Mouse (Mus musculus) C2C12 (cell line): ENCODE results near the gene Gm45062. TPM values are rescaled to one million over a fixed set of nuclear protein-coding genes. Genes with fewer than 3 reads are reported as not detected.

ENCODE experiments used
- H3K27me3 ChIP-seq: one replicate; pipeline ENCODE4 v1.6.1; 2011; ENCODE audit not compliant: control insufficient read depth, insufficient read depth, insufficient read length
- H3K36me3 ChIP-seq: one replicate; pipeline ENCODE4 v1.6.1; 2011; ENCODE audit not compliant: control insufficient read depth, insufficient read depth
- H3K4me3 ChIP-seq: one replicate; pipeline ENCODE4 v1.5.1; 2011; ENCODE audit warnings: mild to moderate bottlenecking, control low read depth; ENCODE audit not compliant: poor library complexity, insufficient read depth, severe bottlenecking
- H3K79me2 ChIP-seq: one replicate; pipeline ENCODE4 v1.6.1; 2011; ENCODE audit not compliant: control insufficient read depth, insufficient read depth
- H3K79me3 ChIP-seq: one replicate; pipeline ENCODE4 v1.6.1; 2011; ENCODE audit warnings: low read depth, control low read depth
- H3ac ChIP-seq: one replicate; pipeline ENCODE3; 2011; ENCODE audit warnings: low read depth; ENCODE audit not compliant: control insufficient read depth, insufficient read length
- CEBPB ChIP-seq: IDR thresholded peaks from one replicate; pipeline ENCODE4 v1.6.1; 2011; ENCODE audit warnings: low read depth, mild to moderate bottlenecking, control low read depth, moderate library complexity
- CTCF ChIP-seq: IDR thresholded peaks from one replicate; pipeline ENCODE4 v1.5.1; 2011; ENCODE audit not compliant: control insufficient read depth, insufficient read depth, insufficient read length
- FOSL1 ChIP-seq: IDR thresholded peaks from one replicate; pipeline ENCODE4 v1.8.0; 2011; ENCODE audit warnings: mild to moderate bottlenecking, low read length; ENCODE audit not compliant: poor library complexity, insufficient read depth, severe bottlenecking
- MAX ChIP-seq: IDR thresholded peaks from one replicate; pipeline ENCODE4 v1.6.1; 2011; ENCODE audit warnings: mild to moderate bottlenecking, control low read depth
- MYOD1 ChIP-seq: IDR thresholded peaks from one replicate; pipeline ENCODE4 v1.6.1; 2011; ENCODE audit warnings: low read depth; ENCODE audit not compliant: control insufficient read depth, insufficient read length
- MYOG ChIP-seq: IDR thresholded peaks from one replicate; pipeline ENCODE4 v1.6.1; 2011; ENCODE audit not compliant: control insufficient read depth, insufficient read length; ENCODE audit errors: extremely low read depth
- USF1 ChIP-seq: IDR thresholded peaks from one replicate; pipeline ENCODE4 v1.6.1; 2011; ENCODE audit warnings: low read depth, mild to moderate bottlenecking, control low read depth, moderate library complexity
- polyA plus RNA-seq: library from polyadenylated mRNA; unstranded; fragments of >200 nt; fragmentation: generic; extraction: Trizol; gene quantifications from one replicate; pipeline ENCODE4 v1.2.1, GENCODE M21; 2012; ENCODE audit warnings: missing spikeins

The Gm45062 gene
- polyA plus RNA-seq, 1 experiment: 0.33 TPM

DNA sequence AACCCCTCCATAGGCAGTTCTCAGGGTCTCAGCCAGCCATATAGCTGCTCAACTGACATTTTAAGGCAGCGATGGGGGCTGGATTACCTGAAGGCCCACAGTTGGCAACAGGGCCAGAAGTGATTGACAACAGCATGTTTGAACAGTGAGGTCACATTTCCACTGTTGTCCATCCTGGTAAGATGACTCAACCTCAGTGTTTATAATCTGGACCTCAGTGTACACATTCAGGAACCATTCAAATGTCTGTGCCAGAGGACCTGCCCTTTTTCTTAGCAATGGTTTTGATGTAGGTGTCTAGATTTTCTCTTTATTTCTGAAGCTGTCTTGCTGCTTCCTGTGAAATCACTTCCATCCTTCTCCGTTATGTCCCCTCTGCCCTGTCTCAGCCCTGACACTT is 87.9 kb downstream of the Gm45062 start:
- no peaks in the 10 kb centered on the region for H3K27me3 ChIP-seq
- no peak overlapping the region for H3K4me3 ChIP-seq
- H3K79me2 ChIP-seq: peaks cover 11% of the 10 kb centered on the region
- H3ac ChIP-seq: no peak overlapping the region
- TF ChIP-seq USF1 (no peak), MAX (no peak), MYOG (no peak), FOSL1 (peak; percentile 35), MYOD1 (peak; percentile 87), CEBPB (no peak)
- H3K79me3 ChIP-seq: no peaks in the 10 kb centered on the region
- no peaks in the 10 kb centered on the region for H3K36me3 ChIP-seq

DNA sequence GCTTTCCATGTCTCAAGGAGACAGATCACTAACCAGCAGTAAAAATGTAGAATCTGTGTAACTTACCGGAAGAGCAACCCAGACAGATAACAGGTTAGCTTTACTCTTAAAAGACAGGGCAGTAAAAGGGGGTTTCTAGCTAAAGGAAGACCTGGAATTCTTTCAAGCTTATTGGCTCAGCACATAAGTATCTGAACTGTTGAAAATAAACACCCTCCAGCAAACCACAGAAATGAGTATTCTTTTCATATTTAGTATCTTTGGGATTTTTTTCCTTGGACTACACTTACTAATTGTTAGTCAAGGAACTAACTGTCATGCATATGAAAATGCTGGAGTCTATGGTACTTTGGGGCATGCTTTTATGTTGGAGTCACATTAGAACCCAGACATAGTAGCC is 89.1 kb downstream of the Gm45062 start:
- Histone ChIP-seq H3ac (no peak overlapping the region), H3K79me2 (peaks cover 11% of the 10 kb centered on the region), H3K4me3 (no peak overlapping the region), H3K27me3 (no peaks in the 10 kb centered on the region), H3K79me3 (no peaks in the 10 kb centered on the region), H3K36me3 (no peaks in the 10 kb centered on the region)
- TF ChIP-seq USF1 (no peak), FOSL1 (no peak), MAX (no peak), MYOG (no peak), CTCF (no peak), MYOD1 (no peak), CEBPB (no peak)

DNA sequence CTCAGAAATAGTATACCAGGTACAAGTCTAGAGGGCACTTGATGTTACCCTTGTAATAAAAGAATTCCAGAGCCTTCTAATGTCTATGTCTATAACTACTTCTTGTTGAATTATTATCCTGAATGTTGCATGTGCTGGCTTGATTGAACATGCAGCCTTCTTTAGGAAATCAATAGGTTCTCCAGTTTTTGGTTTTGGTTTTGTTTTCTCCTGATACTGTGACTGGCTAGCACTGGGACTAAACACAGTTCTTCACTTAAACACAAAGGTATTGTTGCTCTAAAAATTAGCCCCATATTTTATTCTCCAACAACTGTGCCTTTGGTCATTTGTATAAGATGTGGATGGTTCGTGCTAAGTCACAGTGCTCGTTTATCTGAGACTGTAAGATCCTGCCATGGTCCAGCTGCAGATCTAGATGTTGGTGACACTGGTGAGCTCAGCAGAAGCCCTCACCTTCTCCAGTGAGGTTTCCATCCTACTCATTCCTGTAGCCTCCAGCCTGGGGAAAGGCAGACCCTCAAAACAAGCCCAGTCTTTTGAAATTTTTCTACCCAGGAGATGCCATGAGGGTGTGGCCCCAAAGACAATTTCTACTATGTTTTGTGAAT is 89.9 kb downstream of the Gm45062 start:
- no peak overlapping the region for H3K4me3 ChIP-seq
- TF ChIP-seq MYOD1 (no peak), FOSL1 (no peak), MAX (no peak), CEBPB (no peak), USF1 (no peak), CTCF (no peak), MYOG (no peak)
- no peaks in the 10 kb centered on the region for H3K36me3 ChIP-seq

DNA sequence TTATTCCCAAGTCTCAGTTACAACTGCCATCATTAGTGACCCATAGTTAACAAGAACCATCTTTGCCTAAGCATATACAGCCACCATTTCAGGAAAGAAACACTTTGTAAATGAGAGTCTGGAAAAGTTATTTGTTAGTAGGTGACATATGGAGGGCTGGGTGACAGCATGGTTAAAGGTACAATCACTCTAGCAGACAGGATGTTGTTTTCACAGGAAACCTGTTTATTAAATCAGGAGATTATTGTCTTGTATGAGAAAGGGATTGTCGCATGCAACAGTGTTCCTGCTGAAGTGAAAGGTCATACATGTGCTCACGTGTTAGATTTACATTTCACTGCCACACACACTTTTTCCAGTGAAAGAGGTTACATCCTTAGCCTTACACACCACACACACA is 92.3 kb downstream of the Gm45062 start:
- Histone ChIP-seq H3K4me3 (no peak overlapping the region), H3K36me3 (no peaks in the 10 kb centered on the region), H3K79me3 (no peaks in the 10 kb centered on the region), H3K79me2 (peaks cover 11% of the 10 kb centered on the region), H3ac (no peak overlapping the region), H3K27me3 (no peaks in the 10 kb centered on the region)
- TF ChIP-seq MAX (no peak), MYOD1 (no peak)

More for the DNA sequence above, 89.9 kb downstream of the Gm45062 start:
- no peak overlapping the region for H3ac ChIP-seq
- H3K27me3 ChIP-seq: no peaks in the 10 kb centered on the region
- H3K79me3 ChIP-seq: no peaks in the 10 kb centered on the region
- H3K79me2 ChIP-seq: peaks cover 11% of the 10 kb centered on the region

DNA sequence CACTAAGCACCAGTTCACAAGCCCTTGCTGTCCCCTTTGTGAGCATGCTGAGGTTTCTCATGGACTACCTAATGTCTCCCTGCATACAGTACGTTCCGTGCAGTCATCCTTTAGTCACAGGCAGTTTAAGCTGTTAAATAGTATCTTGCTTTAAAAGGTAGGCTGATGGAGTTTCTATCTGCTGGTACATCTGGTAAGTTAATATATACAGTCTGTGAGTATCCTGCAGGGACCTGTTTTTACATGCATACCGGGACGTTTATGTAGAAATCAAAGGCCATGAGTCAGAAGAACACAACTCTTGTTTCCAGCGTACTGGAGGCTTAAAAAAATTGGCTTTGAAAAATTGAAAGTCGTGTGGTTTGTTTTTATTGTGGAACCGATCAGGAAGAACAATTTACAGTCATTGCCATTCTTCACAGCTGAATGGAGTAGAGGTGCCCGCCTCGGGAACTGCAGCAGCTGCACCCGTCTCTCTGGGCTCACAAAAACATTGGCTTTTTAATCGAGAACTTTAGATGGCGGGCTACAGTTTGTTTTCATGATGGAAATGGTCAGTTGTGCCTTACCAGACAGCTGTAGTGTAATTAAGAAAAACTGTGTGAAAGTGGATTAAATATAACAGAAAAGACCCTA is 93.4 kb downstream of the Gm45062 start:
- Histone ChIP-seq H3K27me3 (no peaks in the 10 kb centered on the region), H3K79me3 (no peaks in the 10 kb centered on the region), H3K36me3 (no peaks in the 10 kb centered on the region), H3K79me2 (peaks cover 6% of the 10 kb centered on the region), H3K4me3 (no peak overlapping the region), H3ac (no peak overlapping the region)
- peak; percentile 54 for TF ChIP-seq MYOD1
- no peak for TF ChIP-seq MAX
- TF ChIP-seq CEBPB: peak; percentile 21

DNA sequence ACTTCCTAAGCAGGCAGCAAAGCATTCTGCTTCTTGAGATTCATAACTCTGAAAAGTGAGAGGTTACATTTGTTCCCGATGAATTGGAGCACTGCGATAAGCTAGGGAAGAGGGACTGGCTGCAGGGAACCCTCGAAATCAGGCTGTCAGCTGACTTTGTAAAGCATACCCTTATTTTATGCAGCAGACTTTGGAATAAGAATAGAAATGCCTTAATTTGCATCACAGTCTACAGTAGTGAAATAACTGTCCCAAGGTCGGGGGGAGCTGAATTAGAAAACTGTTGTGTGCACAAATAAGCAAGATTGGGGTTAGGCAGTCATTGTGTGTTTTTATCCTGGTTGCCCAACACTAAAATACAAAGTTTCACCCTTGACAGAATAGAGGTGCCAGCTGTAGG is 94.2 kb downstream of the Gm45062 start:
- H3ac ChIP-seq: peak overlapping the region; percentile 30
- no peaks in the 10 kb centered on the region for H3K79me3 ChIP-seq
- no peak overlapping the region for H3K4me3 ChIP-seq
- H3K27me3 ChIP-seq: no peaks in the 10 kb centered on the region
- TF ChIP-seq CTCF (no peak), MYOD1 (no peak), USF1 (no peak), MYOG (no peak), FOSL1 (no peak), MAX (no peak)
- H3K36me3 ChIP-seq: no peaks in the 10 kb centered on the region
- peaks cover 6% of the 10 kb centered on the region for H3K79me2 ChIP-seq
